Mouse (Mus musculus): ENCODE measurements around the gene Cdh13.
"Not testable (repeated sequence)": the region's sequence is repeated elsewhere in the genome, so short reads cannot be mapped to it uniquely, and the experiment has no call there.

The Cdh13 gene

GRCm38 (mm10) chr8:119258642-119259041 lies 975.1 kb downstream of the Cdh13 start:
- DNase-seq (ENCODE audit: low spot score), result no peak

- no peak for DNase-seq (ENCODE audit: low spot score)
Observed at GRCm38 (mm10) chr8:119263750-119264149, 980.2 kb downstream of the Cdh13 start.

GRCm38 (mm10) chr8:119266304-119266703 lies 982.8 kb downstream of the Cdh13 start:
- no peak for DNase-seq (ENCODE audit: low spot score)

GRCm38 (mm10) chr8:119269576-119269975 lies 986.0 kb downstream of the Cdh13 start:
- no peak for DNase-seq (ENCODE audit: low spot score)

GRCm38 (mm10) chr8:119270371-119270770 lies 986.8 kb downstream of the Cdh13 start:
- DNase-seq (ENCODE audit: low spot score), result no peak

GRCm38 (mm10) chr8:119272891-119273290 lies 989.4 kb downstream of the Cdh13 start:
- no peak for DNase-seq (ENCODE audit: low spot score)

GRCm38 (mm10) chr8:119275442-119275841 lies 991.9 kb downstream of the Cdh13 start:
- DNase-seq (ENCODE audit: low spot score), result no peak

GRCm38 (mm10) chr8:119277047-119277451 lies 993.5 kb downstream of the Cdh13 start:
- DNase-seq (ENCODE audit: low spot score), result no peak

- no peak for DNase-seq (ENCODE audit: low spot score)
Observed at GRCm38 (mm10) chr8:119281761-119282160, 998.2 kb downstream of the Cdh13 start.

- no peak for DNase-seq (ENCODE audit: low spot score)
Observed at GRCm38 (mm10) chr8:119284516-119284915, 1001.0 kb downstream of the Cdh13 start.

- DNase-seq (ENCODE audit: low spot score), result no peak
Observed at GRCm38 (mm10) chr8:119284920-119285319, 1001.4 kb downstream of the Cdh13 start.

- no peak for DNase-seq (ENCODE audit: low spot score)
Observed at GRCm38 (mm10) chr8:119295477-119295876, 1011.9 kb downstream of the Cdh13 start.

GRCm38 (mm10) chr8:119297752-119298151 lies 1014.2 kb downstream of the Cdh13 start:
- DNase-seq (ENCODE audit: low spot score), result not testable (repeated sequence)

GRCm38 (mm10) chr8:119300335-119300734 lies 1016.8 kb downstream of the Cdh13 start:
- no peak for DNase-seq (ENCODE audit: low spot score)

- peak; percentile 18 for DNase-seq (ENCODE audit: low spot score)
Observed at GRCm38 (mm10) chr8:119304196-119304595, 1020.7 kb downstream of the Cdh13 start.

GRCm38 (mm10) chr8:119311412-119311811 lies 1027.9 kb downstream of the Cdh13 start:
- no peak for DNase-seq (ENCODE audit: low spot score)

GRCm38 (mm10) chr8:119323215-119323614 lies 1039.7 kb downstream of the Cdh13 start:
- no peak for DNase-seq (ENCODE audit: low spot score)

- no peak for DNase-seq (ENCODE audit: low spot score)
Observed at GRCm38 (mm10) chr8:119339546-119339945, 1056.0 kb downstream of the Cdh13 start.

- DNase-seq (ENCODE audit: low spot score), result no peak
Observed at GRCm38 (mm10) chr8:119343606-119344005, 1060.1 kb downstream of the Cdh13 start.

GRCm38 (mm10) chr8:119344190-119344856 lies 1060.8 kb downstream of the Cdh13 start, which contains the start of gene Hsbp1:
TSS of gene Hsbp1 (plus strand) at chr8:119344488.
- DNase-seq (ENCODE audit: low spot score), result peak; percentile 95

- no peak for DNase-seq (ENCODE audit: low spot score)
Observed at GRCm38 (mm10) chr8:119345029-119345682, 1061.6 kb downstream of the Cdh13 start.

GRCm38 (mm10) chr8:119345683-119346075 lies 1062.1 kb downstream of the Cdh13 start:
- no peak for DNase-seq (ENCODE audit: low spot score)

GRCm38 (mm10) chr8:119351647-119352046 lies 1068.1 kb downstream of the Cdh13 start:
- no peak for DNase-seq (ENCODE audit: low spot score)
